ENCODE assay signal across 8 mouse cellular contexts in the genomic region with DNA sequence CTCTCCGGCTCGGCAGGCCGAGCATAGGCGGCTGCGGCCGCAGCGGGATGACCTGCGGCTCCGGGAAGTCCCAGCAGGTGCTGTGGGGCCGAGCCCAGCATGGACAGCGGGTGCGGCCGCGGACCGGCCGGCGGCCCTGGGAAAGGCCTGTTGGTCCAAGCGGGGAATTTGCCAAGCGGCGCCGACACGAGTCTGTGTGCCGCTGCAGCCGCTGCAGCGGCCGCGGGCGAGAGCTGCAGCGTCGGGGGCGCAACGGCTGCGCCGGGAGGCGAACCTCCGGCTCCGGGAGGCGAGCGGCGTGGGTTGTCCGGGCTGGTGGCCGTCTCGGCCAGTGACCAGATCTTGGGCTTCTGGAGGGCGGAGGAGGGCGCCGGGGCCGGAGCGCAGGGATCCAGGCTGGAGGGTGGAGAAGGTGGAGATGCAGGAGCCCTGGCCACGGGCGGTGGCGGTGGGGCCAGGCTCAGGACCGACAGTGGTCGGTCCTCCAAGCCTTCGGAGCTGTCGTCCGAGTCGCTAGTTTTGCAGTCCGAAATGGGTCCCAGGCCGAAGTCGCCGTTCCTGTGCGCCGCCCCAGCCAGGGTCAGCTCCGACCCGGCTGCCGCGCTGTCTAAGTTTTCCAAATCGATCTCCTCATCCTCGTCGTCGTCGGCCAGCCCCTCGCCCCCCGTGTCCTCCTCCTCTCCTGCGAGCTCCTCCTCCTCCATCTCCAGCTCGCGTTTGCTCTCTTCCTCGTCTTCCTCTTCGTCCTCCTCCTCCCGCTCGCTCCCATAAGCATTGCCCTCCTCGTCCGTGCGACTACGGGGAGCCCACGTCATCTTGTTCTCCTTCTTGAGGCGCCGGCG. TPM values are rescaled to one million over a fixed set of nuclear protein-coding genes. Genes with fewer than 3 reads are reported as not detected.
A peak's percentile ranks its signal among the peaks of the same experiment; 100 is the strongest.
DNase-seq lines count a peak whose midpoint lies in the region; ATAC-seq and TF ChIP-seq lines count a peak whose summit lies in the region.

No protein-coding gene starts in this region.

- no peak overlapping the region for H3K27ac ChIP-seq in forebrain, embryonic 13.5 days
- H3K27ac ChIP-seq in intestine, postnatal 0 days (ENCODE audit: low read depth, low read length) = no peak overlapping the region
- H3K27ac ChIP-seq in lung, postnatal 0 days (ENCODE audit: low read length) = peak overlapping the region; percentile 90
- H3K27ac ChIP-seq in thymus, adult 2 months (ENCODE audit: control insufficient read depth, insufficient read depth, low read length) = no peak overlapping the region

- peaks cover 94% of the 10 kb centered on the region for H3K27me3 ChIP-seq in megakaryocyte, embryonic 14.5 days (replicated peaks)
- H3K27me3 ChIP-seq in forebrain, embryonic 13.5 days = peaks cover 96% of the 10 kb centered on the region
- H3K27me3 ChIP-seq in intestine, postnatal 0 days (replicated peaks; ENCODE audit: control insufficient read depth, insufficient read depth, low read length) = peaks cover 94% of the 10 kb centered on the region
- peaks cover 59% of the 10 kb centered on the region for H3K27me3 ChIP-seq in lung, postnatal 0 days (replicated peaks; ENCODE audit: insufficient read depth, low read length)
- peaks cover 27% of the 10 kb centered on the region; the same call in 1 of the 2 replicates for H3K27me3 ChIP-seq in thymus, adult 2 months (ENCODE audit: control insufficient read depth, insufficient read depth, low read length)

- no peak for ATAC-seq in megakaryocyte, adult 5-6 weeks (ENCODE audit: poor library complexity, severe bottlenecking)
- ATAC-seq in forebrain, embryonic 13.5 days = no peak
- ATAC-seq in intestine, postnatal 0 days = no peak
- ATAC-seq in lung, postnatal 0 days = no peak

- H3K4me1 ChIP-seq in megakaryocyte, embryonic 14.5 days = peaks cover 39% of the 10 kb centered on the region
- H3K4me1 ChIP-seq in forebrain, embryonic 13.5 days = peaks cover 50% of the 10 kb centered on the region
- no peaks in the 10 kb centered on the region for H3K4me1 ChIP-seq in intestine, postnatal 0 days (replicated peaks; ENCODE audit: control insufficient read depth, insufficient read depth, low read length)
- H3K4me1 ChIP-seq in lung, postnatal 0 days (ENCODE audit: insufficient read depth, low read depth, low read length) = 0 out of 2 replicates have a peak, but pooled peaks cover 4% of the 10 kb centered on the region
- H3K4me1 ChIP-seq in thymus, adult 2 months (replicated peaks; ENCODE audit: control insufficient read depth, insufficient read depth, low read length) = peaks cover 7% of the 10 kb centered on the region

- TF ChIP-seq CTCF in intestine, postnatal 0 days (IDR thresholded peaks at IDR 0.05; ENCODE audit: low read depth) = no peak
- TF ChIP-seq CTCF in lung, postnatal 0 days (IDR thresholded peaks at IDR 0.05) = no peak
- no peak for TF ChIP-seq CTCF in thymus, adult 2 months (IDR thresholded peaks at IDR 0.05; ENCODE audit: borderline replicate concordance, control insufficient read depth, extremely low read depth, insufficient read depth, low read length, poor library complexity)

- no peak for TF ChIP-seq EP300 in lung, postnatal 0 days (IDR thresholded peaks at IDR 0.05)

- H3K9me3 ChIP-seq in megakaryocyte, embryonic 14.5 days = peaks cover 5% of the 10 kb centered on the region; the same call in 1 of the 2 replicates
- no peaks in the 10 kb centered on the region for H3K9me3 ChIP-seq in forebrain, embryonic 13.5 days (replicated peaks)
- no peaks in the 10 kb centered on the region for H3K9me3 ChIP-seq in intestine, postnatal 0 days (ENCODE audit: control insufficient read depth)
- H3K9me3 ChIP-seq in lung, postnatal 0 days (ENCODE audit: low read length) = no peaks in the 10 kb centered on the region

- no peaks in the 10 kb centered on the region for H3K36me3 ChIP-seq in megakaryocyte, embryonic 14.5 days (replicated peaks; ENCODE audit: low read length)
- H3K36me3 ChIP-seq in forebrain, embryonic 13.5 days (ENCODE audit: poor library complexity, severe bottlenecking) = no peaks in the 10 kb centered on the region
- H3K36me3 ChIP-seq in intestine, postnatal 0 days (ENCODE audit: control insufficient read depth, insufficient read depth) = no peaks in the 10 kb centered on the region
- no peaks in the 10 kb centered on the region for H3K36me3 ChIP-seq in lung, postnatal 0 days (ENCODE audit: insufficient read depth, low read length)
- H3K36me3 ChIP-seq in thymus, adult 2 months (ENCODE audit: control insufficient read depth, insufficient read depth, low read length) = no peaks in the 10 kb centered on the region

- H3K4me2 ChIP-seq in forebrain, embryonic 13.5 days = peak overlapping the region; percentile 78
- peak overlapping the region; percentile 94 for H3K4me2 ChIP-seq in intestine, postnatal 0 days (replicated peaks; ENCODE audit: low read depth)
- peak overlapping the region; percentile 92 for H3K4me2 ChIP-seq in lung, postnatal 0 days (replicated peaks; ENCODE audit: low read depth, low read length)

- peak; percentile 33 for DNase-seq in lung, postnatal 0 days (ENCODE audit: low spot score)
- no peak for DNase-seq in urinary bladder, adult 18-20 months (ENCODE audit: low spot score in 2 of 2)
- DNase-seq in yolk sac, embryonic 10.5 days (ENCODE audit: low spot score) = no peak
- DNase-seq in thymus, adult 2 months = no peak

- no peak for TF ChIP-seq POLR2A in thymus, adult 2 months (IDR thresholded peaks at IDR 0.05; ENCODE audit: control insufficient read depth, extremely low read depth, insufficient read depth, low read length, poor library complexity)

- H3K4me3 ChIP-seq in megakaryocyte, embryonic 14.5 days (replicated peaks) = peak overlapping the region; percentile 56
- H3K4me3 ChIP-seq in forebrain, embryonic 13.5 days = peak overlapping the region; percentile 47
- H3K4me3 ChIP-seq in intestine, postnatal 0 days (ENCODE audit: low read depth, low read length) = peak overlapping the region; percentile 62
- H3K4me3 ChIP-seq in lung, postnatal 0 days (ENCODE audit: low read depth, low read length) = peak overlapping the region; percentile 72
- H3K4me3 ChIP-seq in thymus, adult 2 months (ENCODE audit: control insufficient read depth, insufficient read depth, low read length) = no peak overlapping the region

- peak overlapping the region; percentile 43 for H3K9ac ChIP-seq in forebrain, embryonic 13.5 days
- no peak overlapping the region for H3K9ac ChIP-seq in intestine, postnatal 0 days (ENCODE audit: low read depth, low read length)
- peak overlapping the region; percentile 64 for H3K9ac ChIP-seq in lung, postnatal 0 days (replicated peaks; ENCODE audit: low read depth)

- under 1% methylated on average over 89 of the region's 89 CpGs for WGBS in forebrain, embryonic 13.5 days
- WGBS in intestine, postnatal 0 days = 2% methylated on average over 89 of the region's 89 CpGs
- WGBS in lung, postnatal 0 days = under 1% methylated on average over 77 of the region's 89 CpGs
- 5% methylated on average over 84 of the region's 89 CpGs for WGBS in thymus, adult 2 months

RNA-seq across cellular contexts. Expression of a gene that starts 2.0 kb away (rescaled TPM):
- polyA plus RNA-seq in megakaryocyte, embryonic 14.5 days (2012; ENCODE audit: insufficient read depth, low replicate concordance) = not detected in 2 replicates
- not detected in 2 replicates for total RNA-seq in megakaryocyte, adult 5-6 weeks (2015)
- 0.22 TPM in 1 of 2 replicates, not detected in the other for total RNA-seq in megakaryocyte, adult 5-6 weeks (2017)
- polyA plus RNA-seq in forebrain, embryonic 13.5 days (2015; fragmentation: Nextera tagmentation; extraction: Ambion mirVana) = 2.7 and 3.8 TPM in 2 replicates
- 0.29 and 0.60 TPM in 2 replicates for polyA plus RNA-seq in intestine, postnatal 0 days (2015; fragmentation: Nextera tagmentation; extraction: Ambion mirVana)
- polyA plus RNA-seq in lung, postnatal 0 days (2015; fragmentation: Nextera tagmentation; extraction: Ambion mirVana) = 36.6 and 43.9 TPM in 2 replicates
- 1.7 and 2.9 TPM in 2 replicates for polyA plus RNA-seq in thymus, adult 2 months (2012; rRNA removed)
